Mouse (Mus musculus): Measurements from ENCODE around the gene Psg29. TPM values are rescaled to one million over a fixed set of nuclear protein-coding genes. Genes with fewer than 3 reads are reported as not detected.

The Psg29 gene
- polyA plus RNA-seq (2014; fragmentation: Illumina TruSeq; extraction: RNeasy Lipid Tissue Mini Kit (QIAGEN cat#74804); ENCODE audit: low read depth, low replicate concordance) = not detected

GRCm38 (mm10) chr7:17203177-17203576 lies at the start of gene Psg29:
Gene Psg29, plus strand, starts transcription at chr7:17203477.

Other genes with a start within 250 kb of the Psg29 start
- gene Pnmal1, start 243.8 kb upstream of the Psg29 start, polyA plus RNA-seq (2014; fragmentation: Illumina TruSeq; extraction: RNeasy Lipid Tissue Mini Kit (QIAGEN cat#74804); ENCODE audit: low read depth, low replicate concordance) = not detected
- not detected for gene Gm42372, start 220.4 kb upstream of the Psg29 start, polyA plus RNA-seq (2014; fragmentation: Illumina TruSeq; extraction: RNeasy Lipid Tissue Mini Kit (QIAGEN cat#74804); ENCODE audit: low read depth, low replicate concordance)
- gene Ccdc8, start 210.8 kb upstream of the Psg29 start, polyA plus RNA-seq (2014; fragmentation: Illumina TruSeq; extraction: RNeasy Lipid Tissue Mini Kit (QIAGEN cat#74804); ENCODE audit: low read depth, low replicate concordance) = 0.13 TPM
- gene Ppp5c, start 175.6 kb upstream of the Psg29 start, polyA plus RNA-seq (2014; fragmentation: Illumina TruSeq; extraction: RNeasy Lipid Tissue Mini Kit (QIAGEN cat#74804); ENCODE audit: low read depth, low replicate concordance) = 9.2 TPM
- 0.08 TPM for gene Hif3a, start 141.1 kb upstream of the Psg29 start, polyA plus RNA-seq (2014; fragmentation: Illumina TruSeq; extraction: RNeasy Lipid Tissue Mini Kit (QIAGEN cat#74804); ENCODE audit: low read depth, low replicate concordance)
- not detected for gene Psg16, start 129.4 kb upstream of the Psg29 start, polyA plus RNA-seq (2014; fragmentation: Illumina TruSeq; extraction: RNeasy Lipid Tissue Mini Kit (QIAGEN cat#74804); ENCODE audit: low read depth, low replicate concordance)
- gene Ceacam3, start 53.2 kb upstream of the Psg29 start, polyA plus RNA-seq (2014; fragmentation: Illumina TruSeq; extraction: RNeasy Lipid Tissue Mini Kit (QIAGEN cat#74804); ENCODE audit: low read depth, low replicate concordance) = not detected